Mouse (Mus musculus): ENCODE data around the gene Aox4. TPM values are rescaled to one million over a fixed set of nuclear protein-coding genes. Genes with fewer than 3 reads are reported as not detected.
A peak's percentile ranks its signal among the peaks of the same experiment; 100 is the strongest.

Aox4 gene
- polyA plus RNA-seq, 1 experiment from 2014 or later = 0.30 TPM

DNA sequence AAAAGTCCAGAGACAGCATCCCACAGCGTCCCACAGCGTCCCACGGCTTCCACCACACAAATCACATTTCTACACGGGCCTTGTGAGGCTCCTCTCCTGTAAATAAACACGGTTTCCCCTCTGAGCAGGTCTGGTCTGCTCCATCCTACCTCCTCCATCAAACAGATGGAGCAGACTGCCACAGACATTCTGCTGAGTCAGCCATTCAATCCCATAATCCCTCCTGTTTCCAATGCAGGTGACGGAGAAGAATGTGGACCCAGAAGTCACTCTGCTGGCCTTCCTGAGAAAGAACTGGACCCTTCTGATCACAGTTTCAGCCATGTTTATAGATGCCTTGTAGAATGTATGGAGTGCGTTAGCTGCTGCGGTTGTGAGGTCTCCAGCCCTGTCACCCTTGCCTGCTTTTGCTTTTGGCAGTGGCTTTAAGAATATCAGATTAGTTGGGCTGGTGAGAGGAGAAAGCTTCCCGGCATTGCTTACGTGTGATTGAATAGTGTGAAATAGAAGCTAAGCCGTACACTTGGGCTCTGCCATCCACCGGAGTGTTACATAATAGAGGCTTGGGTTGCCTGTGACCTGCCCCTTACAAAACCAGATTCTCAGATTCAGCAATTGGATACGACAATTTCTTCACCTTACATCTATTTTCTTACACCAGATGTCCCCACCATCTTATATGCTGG is 70.9 kb downstream of the Aox4 start:
- no peak overlapping the region for H3K4me3 ChIP-seq (ENCODE audit: low read depth, low read length)
- H3K9me3 ChIP-seq (ENCODE audit: control insufficient read depth, low read depth, low read length) = no peaks in the 10 kb centered on the region
- no peaks in the 10 kb centered on the region for H3K27me3 ChIP-seq (ENCODE audit: control insufficient read depth, insufficient read depth, low read length)
- no peak for ATAC-seq (ENCODE audit: insufficient number of reproducible peaks, insufficient read depth, low FRiP score, low read depth)
- no peaks in the 10 kb centered on the region for H3K36me3 ChIP-seq (ENCODE audit: control insufficient read depth, insufficient read depth, low read length)
- H3K27ac ChIP-seq (ENCODE audit: low read length) = no peak overlapping the region
- H3K4me1 ChIP-seq (ENCODE audit: control insufficient read depth, insufficient read depth, low read length) = peaks cover 4% of the 10 kb centered on the region; the same call in 1 of the 2 replicates
- no peak overlapping the region for H3K4me2 ChIP-seq (replicated peaks; ENCODE audit: low read depth, low read length)
- no peak overlapping the region for H3K9ac ChIP-seq (replicated peaks; ENCODE audit: low read depth, low read length)
- WGBS = 64% methylated on average over 13 of the region's 13 CpGs

DNA sequence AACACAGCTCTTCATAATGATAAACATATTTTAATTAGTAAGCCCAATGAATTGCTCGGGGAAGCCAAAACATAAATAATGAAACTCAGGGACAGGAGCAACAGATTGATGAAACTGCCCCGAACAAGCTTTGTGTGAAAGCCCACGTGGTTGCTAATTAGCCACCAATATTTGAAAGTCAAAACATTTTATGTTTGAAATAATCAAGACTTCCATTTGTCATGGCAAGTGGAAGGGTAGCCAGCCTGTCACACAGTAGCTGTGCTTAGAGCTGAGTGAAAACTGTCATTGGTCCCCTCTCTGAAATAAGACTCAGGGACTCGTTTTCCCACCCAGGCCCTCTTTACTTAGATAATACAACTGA is 71.4 kb downstream of the Aox4 start:
- no peak overlapping the region for H3K27ac ChIP-seq (ENCODE audit: low read length)
- H3K4me1 ChIP-seq (ENCODE audit: control insufficient read depth, insufficient read depth, low read length) = peaks cover 4% of the 10 kb centered on the region; the same call in 1 of the 2 replicates
- no peak overlapping the region for H3K4me3 ChIP-seq (ENCODE audit: low read depth, low read length)
- H3K9ac ChIP-seq (replicated peaks; ENCODE audit: low read depth, low read length) = no peak overlapping the region
- H3K4me2 ChIP-seq (replicated peaks; ENCODE audit: low read depth, low read length) = no peak overlapping the region
- no peaks in the 10 kb centered on the region for H3K9me3 ChIP-seq (ENCODE audit: control insufficient read depth, low read depth, low read length)
- no peak for ATAC-seq (ENCODE audit: insufficient number of reproducible peaks, insufficient read depth, low FRiP score, low read depth)
- WGBS = 62% methylated on average over 4 of the region's 4 CpGs
- no peaks in the 10 kb centered on the region for H3K36me3 ChIP-seq (ENCODE audit: control insufficient read depth, insufficient read depth, low read length)
- H3K27me3 ChIP-seq (ENCODE audit: control insufficient read depth, insufficient read depth, low read length) = no peaks in the 10 kb centered on the region

GRCm38 (mm10) chr1:58284505-58284904 is 74.3 kb downstream of the Aox4 start:
- ATAC-seq (ENCODE audit: insufficient number of reproducible peaks, insufficient read depth, low FRiP score, low read depth) = no peak
- H3K9ac ChIP-seq (replicated peaks; ENCODE audit: low read depth, low read length) = no peak overlapping the region
- H3K4me2 ChIP-seq (replicated peaks; ENCODE audit: low read depth, low read length) = no peak overlapping the region
- no peak overlapping the region for H3K27ac ChIP-seq (ENCODE audit: low read length)
- H3K4me1 ChIP-seq (ENCODE audit: control insufficient read depth, insufficient read depth, low read length) = peaks cover 4% of the 10 kb centered on the region; the same call in 1 of the 2 replicates
- H3K4me3 ChIP-seq (ENCODE audit: low read depth, low read length) = no peak overlapping the region
- no peaks in the 10 kb centered on the region for H3K9me3 ChIP-seq (ENCODE audit: control insufficient read depth, low read depth, low read length)
- no peaks in the 10 kb centered on the region for H3K27me3 ChIP-seq (ENCODE audit: control insufficient read depth, insufficient read depth, low read length)
- no peaks in the 10 kb centered on the region for H3K36me3 ChIP-seq (ENCODE audit: control insufficient read depth, insufficient read depth, low read length)
- 49% methylated on average over 7 of the region's 7 CpGs for WGBS

GRCm38 (mm10) chr1:58288091-58288490 is 77.9 kb downstream of the Aox4 start:
- no peak overlapping the region for H3K4me3 ChIP-seq (ENCODE audit: low read depth, low read length)
- WGBS = 84% methylated on average over 3 of the region's 3 CpGs
- no peak for ATAC-seq (ENCODE audit: insufficient number of reproducible peaks, insufficient read depth, low FRiP score, low read depth)

DNA sequence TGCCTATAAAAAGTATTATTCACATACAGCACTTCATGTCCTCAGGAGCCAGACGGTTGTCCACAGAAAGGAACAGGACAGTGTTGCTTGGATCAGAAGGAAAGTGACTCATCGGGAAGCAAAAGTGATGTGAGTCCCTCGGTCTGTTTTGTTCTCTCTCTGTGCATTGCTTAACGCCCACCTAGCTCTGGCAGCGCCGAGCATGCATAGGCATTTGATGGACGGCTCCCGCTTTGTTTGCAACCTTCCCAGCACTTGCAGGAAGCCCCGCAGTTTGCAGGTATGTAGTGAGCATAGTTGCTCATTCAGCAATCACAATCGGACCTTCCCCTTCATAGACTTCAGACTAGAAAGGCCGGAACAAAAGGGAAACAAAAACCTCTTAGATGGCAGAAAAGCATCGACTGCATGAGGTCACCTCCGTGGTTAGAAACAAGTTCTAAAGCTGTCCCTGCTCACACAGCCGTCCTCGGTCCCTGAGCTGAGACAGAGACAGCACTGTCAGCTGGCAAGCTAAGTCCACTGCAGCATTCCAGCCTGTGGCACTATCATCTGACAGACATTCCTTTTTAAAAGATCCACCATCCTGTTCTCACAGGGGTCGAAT is 79.8 kb downstream of the Aox4 start:
- no peak overlapping the region for H3K4me3 ChIP-seq (ENCODE audit: low read depth, low read length)
- H3K4me2 ChIP-seq (replicated peaks; ENCODE audit: low read depth, low read length) = no peak overlapping the region
- H3K27me3 ChIP-seq (ENCODE audit: control insufficient read depth, insufficient read depth, low read length) = no peaks in the 10 kb centered on the region
- no peak overlapping the region for H3K27ac ChIP-seq (ENCODE audit: low read length)
- 0 out of 2 replicates have a peak, but pooled peaks cover 14% of the 10 kb centered on the region for H3K4me1 ChIP-seq (ENCODE audit: control insufficient read depth, insufficient read depth, low read length)
- no peaks in the 10 kb centered on the region for H3K36me3 ChIP-seq (ENCODE audit: control insufficient read depth, insufficient read depth, low read length)
- H3K9me3 ChIP-seq (ENCODE audit: control insufficient read depth, low read depth, low read length) = no peaks in the 10 kb centered on the region
- ATAC-seq (ENCODE audit: insufficient number of reproducible peaks, insufficient read depth, low FRiP score, low read depth) = no peak
- no peak overlapping the region for H3K9ac ChIP-seq (replicated peaks; ENCODE audit: low read depth, low read length)
- WGBS = 41% methylated on average over 16 of the region's 16 CpGs

More at GRCm38 (mm10) chr1:58288091-58288490, 77.9 kb downstream of the Aox4 start:
- Histone ChIP-seq H3K36me3 (ENCODE audit: control insufficient read depth, insufficient read depth, low read length) (no peaks in the 10 kb centered on the region), H3K9ac (replicated peaks; ENCODE audit: low read depth, low read length) (no peak overlapping the region), H3K4me1 (ENCODE audit: control insufficient read depth, insufficient read depth, low read length) (0 out of 2 replicates have a peak, but pooled peaks cover 12% of the 10 kb centered on the region), H3K27me3 (ENCODE audit: control insufficient read depth, insufficient read depth, low read length) (no peaks in the 10 kb centered on the region), H3K9me3 (ENCODE audit: control insufficient read depth, low read depth, low read length) (no peaks in the 10 kb centered on the region), H3K27ac (ENCODE audit: low read length) (no peak overlapping the region), H3K4me2 (replicated peaks; ENCODE audit: low read depth, low read length) (no peak overlapping the region)

- Histone ChIP-seq H3K9ac (replicated peaks; ENCODE audit: low read depth, low read length) (no peak overlapping the region), H3K4me2 (replicated peaks; ENCODE audit: low read depth, low read length) (0 out of 2 replicates have a peak overlapping the region, but pooled peaks have one; percentile 14), H3K9me3 (ENCODE audit: control insufficient read depth, low read depth, low read length) (no peaks in the 10 kb centered on the region), H3K27ac (ENCODE audit: low read length) (peak overlapping the region; percentile 82; the same call in 1 of the 2 replicates), H3K4me3 (ENCODE audit: low read depth, low read length) (no peak overlapping the region), H3K36me3 (ENCODE audit: control insufficient read depth, insufficient read depth, low read length) (no peaks in the 10 kb centered on the region), H3K4me1 (ENCODE audit: control insufficient read depth, insufficient read depth, low read length) (0 out of 2 replicates have a peak, but pooled peaks cover 14% of the 10 kb centered on the region), H3K27me3 (ENCODE audit: control insufficient read depth, insufficient read depth, low read length) (no peaks in the 10 kb centered on the region)
- ATAC-seq (ENCODE audit: insufficient number of reproducible peaks, insufficient read depth, low FRiP score, low read depth) = peak; percentile 74; the same call in 1 of the 2 replicates
- WGBS = 33% methylated on average over 13 of the region's 13 CpGs
Observed at GRCm38 (mm10) chr1:58291394-58292300, 81.5 kb downstream of the Aox4 start.

GRCm38 (mm10) chr1:58294730-58295129 is 84.5 kb downstream of the Aox4 start:
- H3K9ac ChIP-seq (replicated peaks; ENCODE audit: low read depth, low read length) = no peak overlapping the region
- no peaks in the 10 kb centered on the region for H3K36me3 ChIP-seq (ENCODE audit: control insufficient read depth, insufficient read depth, low read length)
- 73% methylated on average over 5 of the region's 5 CpGs for WGBS
- H3K9me3 ChIP-seq (ENCODE audit: control insufficient read depth, low read depth, low read length) = no peaks in the 10 kb centered on the region
- ATAC-seq (ENCODE audit: insufficient number of reproducible peaks, insufficient read depth, low FRiP score, low read depth) = no peak
- H3K27me3 ChIP-seq (ENCODE audit: control insufficient read depth, insufficient read depth, low read length) = no peaks in the 10 kb centered on the region
- no peak overlapping the region for H3K4me3 ChIP-seq (ENCODE audit: low read depth, low read length)
- H3K4me1 ChIP-seq (ENCODE audit: control insufficient read depth, insufficient read depth, low read length) = 0 out of 2 replicates have a peak, but pooled peaks cover 13% of the 10 kb centered on the region
- no peak overlapping the region for H3K4me2 ChIP-seq (replicated peaks; ENCODE audit: low read depth, low read length)
- H3K27ac ChIP-seq (ENCODE audit: low read length) = no peak overlapping the region

DNA sequence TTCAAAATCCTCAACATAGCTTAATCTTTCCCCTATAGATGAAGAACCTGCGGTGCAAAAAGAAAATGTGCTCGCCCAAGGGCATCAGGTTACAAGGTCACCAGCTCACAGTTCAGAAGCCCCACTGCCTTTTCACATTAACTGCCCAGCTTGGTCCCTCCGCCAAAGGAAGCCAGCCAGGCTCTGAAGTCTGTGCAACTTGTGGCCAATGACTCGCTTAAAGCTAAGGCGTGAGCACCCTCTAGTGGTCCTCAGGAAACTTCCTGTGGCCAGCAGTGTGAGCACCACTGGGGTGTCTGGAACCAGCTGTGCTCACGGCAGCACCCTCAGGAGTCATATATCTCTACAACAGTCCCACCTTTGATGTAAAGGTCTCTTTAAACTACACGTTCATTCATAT is 86.1 kb downstream of the Aox4 start:
- H3K4me3 ChIP-seq (ENCODE audit: low read depth, low read length) = no peak overlapping the region
- WGBS = 8% methylated on average over 7 of the region's 7 CpGs
- H3K27ac ChIP-seq (ENCODE audit: low read length) = no peak overlapping the region
- H3K4me1 ChIP-seq (ENCODE audit: control insufficient read depth, insufficient read depth, low read length) = 0 out of 2 replicates have a peak, but pooled peaks cover 10% of the 10 kb centered on the region
- ATAC-seq (ENCODE audit: insufficient number of reproducible peaks, insufficient read depth, low FRiP score, low read depth) = no peak
- no peaks in the 10 kb centered on the region for H3K9me3 ChIP-seq (ENCODE audit: control insufficient read depth, low read depth, low read length)
- H3K4me2 ChIP-seq (replicated peaks; ENCODE audit: low read depth, low read length) = no peak overlapping the region
- no peaks in the 10 kb centered on the region for H3K36me3 ChIP-seq (ENCODE audit: control insufficient read depth, insufficient read depth, low read length)
- H3K27me3 ChIP-seq (ENCODE audit: control insufficient read depth, insufficient read depth, low read length) = no peaks in the 10 kb centered on the region
- H3K9ac ChIP-seq (replicated peaks; ENCODE audit: low read depth, low read length) = no peak overlapping the region
